Mouse (Mus musculus) hindbrain, embryonic 16.5 days (tissue): ENCODE data around the gene Synj1. TPM values are rescaled to one million over a fixed set of nuclear protein-coding genes. Genes with fewer than 3 reads are reported as not detected.

Experiments used
- ATAC-seq: fragments of 200-750 bp; cut with Nextera tagmentation; 2 replicates; pipeline ENCODE4 v1.8.0; 2017; ENCODE audit warnings: moderate TSS enrichment, moderate library complexity
- H3K27ac ChIP-seq: fragments of 300-500 bp; sonication (generic); 2 replicates; pipeline ENCODE4 v1.5.1; 2014; ENCODE audit warnings: low read depth, mild to moderate bottlenecking, control low read depth, low read length, moderate library complexity
- H3K27me3 ChIP-seq: fragments of 300-500 bp; sonication (generic); replicated peaks from 2 replicates; pipeline ENCODE4 v1.6.1; 2014; ENCODE audit warnings: low read length; ENCODE audit not compliant: control insufficient read depth, insufficient read depth
- H3K36me3 ChIP-seq: fragments of 300-500 bp; sonication (generic); 2 replicates; pipeline ENCODE4 v1.6.1; 2014; ENCODE audit warnings: mild to moderate bottlenecking, low read length, moderate library complexity, mixed read lengths; ENCODE audit not compliant: control insufficient read depth, insufficient read depth
- H3K4me1 ChIP-seq: fragments of 300-500 bp; sonication (generic); 2 replicates; pipeline ENCODE4 v1.6.1; 2014; ENCODE audit warnings: low read depth, low read length; ENCODE audit not compliant: control insufficient read depth, insufficient read depth
- H3K4me2 ChIP-seq: fragments of 300-500 bp; sonication (generic); 2 replicates; pipeline ENCODE4 v1.6.1; 2014; ENCODE audit warnings: mild to moderate bottlenecking, low read length, control low read depth, moderate library complexity
- H3K4me3 ChIP-seq: fragments of 300-500 bp; sonication (generic); 2 replicates; pipeline ENCODE4 v1.5.1; 2014; ENCODE audit warnings: mild to moderate bottlenecking, low read length, control low read depth, moderate library complexity
- H3K9ac ChIP-seq: fragments of 300-500 bp; sonication (generic); 2 replicates; pipeline ENCODE4 v1.6.1; 2014; ENCODE audit warnings: low read depth, mild to moderate bottlenecking, control low read depth, low read length, moderate library complexity
- H3K9me3 ChIP-seq: fragments of 300-500 bp; sonication (generic); 2 replicates; pipeline ENCODE4 v1.6.1; 2014; ENCODE audit warnings: mild to moderate bottlenecking, low read length, moderate library complexity; ENCODE audit not compliant: control insufficient read depth
- WGBS: fragments of 180-500 bp; shearing (Covaris S2); extraction: QIAGEN DNeasy Blood & Tissue Kit; methylation state at CpG from one replicate; pipeline ENCODE4 v1.1.7; 2014; 5-methylcytosine and 5-hydroxymethylcytosine counted together
- polyA plus RNA-seq: library from polyadenylated mRNA; unstranded; fragments of >200 nt; fragmentation: Nextera tagmentation; extraction: Ambion mirVana; gene quantifications from 2 replicates; pipeline ENCODE4 v1.2.1, GENCODE M21; 2015

The Synj1 gene
- polyA plus RNA-seq, 1 experiment from 2014 or later: 48.6 TPM

DNA sequence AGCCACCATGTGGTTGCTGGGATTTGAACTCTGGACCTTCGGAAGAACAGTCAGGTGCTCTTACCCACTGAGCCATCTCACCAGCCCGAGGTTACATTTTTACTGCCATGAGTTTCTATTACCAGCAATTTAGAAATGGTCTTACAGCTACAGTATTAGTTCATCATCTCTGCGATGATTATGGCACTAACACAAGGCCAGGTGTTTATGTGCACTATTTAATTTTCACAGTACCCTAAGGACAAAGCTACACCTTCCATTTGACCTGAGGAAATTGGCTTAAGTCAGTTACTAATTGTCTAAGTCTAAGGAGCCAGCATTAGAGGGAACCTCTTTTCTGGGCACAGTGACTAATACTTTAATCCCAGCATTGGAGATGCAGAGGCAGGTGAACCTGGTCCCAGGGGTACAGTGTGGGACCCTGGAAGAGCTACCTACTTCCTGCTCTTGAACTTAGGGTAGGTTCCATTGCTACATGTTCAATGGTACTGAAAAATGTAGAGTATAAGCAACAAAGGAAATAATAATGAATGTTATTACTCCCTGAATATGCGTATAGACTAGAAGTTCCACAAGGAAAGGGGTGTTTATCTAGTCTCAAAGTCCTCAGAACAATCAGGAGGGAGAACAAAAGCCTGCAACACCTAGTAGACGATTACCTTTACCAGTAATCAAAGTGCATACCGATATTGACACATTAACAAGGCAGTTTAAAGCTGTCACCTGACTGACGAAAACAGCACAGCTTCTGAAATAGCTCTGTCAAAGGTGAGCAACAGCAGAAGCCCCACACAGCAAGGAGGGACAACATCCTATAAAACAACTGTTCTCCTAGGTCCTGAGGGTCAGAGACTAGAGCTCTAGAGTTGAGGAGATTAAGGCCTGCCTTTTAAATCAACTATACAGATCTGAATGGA, 14.5 kb downstream of the Synj1 start:
- WGBS: 89% methylated on average over 7 of the region's 7 CpGs
- H3K9ac ChIP-seq: no peak overlapping the region
- no peak overlapping the region for H3K4me2 ChIP-seq
- H3K36me3 ChIP-seq: no peaks in the 10 kb centered on the region
- no peak overlapping the region for H3K4me3 ChIP-seq
- ATAC-seq: no peak
- no peaks in the 10 kb centered on the region; the same call in 1 of the 2 replicates for H3K4me1 ChIP-seq
- H3K9me3 ChIP-seq: no peaks in the 10 kb centered on the region
- no peaks in the 10 kb centered on the region for H3K27me3 ChIP-seq
- H3K27ac ChIP-seq: no peak overlapping the region

DNA sequence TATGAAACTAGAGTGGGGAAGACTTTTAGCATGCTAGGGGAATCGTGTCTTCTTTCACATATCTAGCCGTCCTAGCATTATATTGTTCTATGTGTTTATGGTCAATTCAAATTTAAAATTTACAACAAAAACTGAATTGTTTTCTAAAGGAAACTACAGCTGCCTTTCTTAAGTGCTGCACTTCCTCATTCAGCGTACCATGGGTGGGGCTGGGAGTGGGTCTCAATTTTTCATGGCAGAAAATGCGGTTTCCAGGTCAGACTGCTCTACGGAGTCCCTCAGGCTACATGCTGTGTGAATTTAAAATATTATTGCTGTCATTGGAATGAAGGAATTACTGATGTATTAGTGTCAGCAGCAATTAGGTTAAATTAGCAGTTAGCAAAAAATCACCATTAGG, 15.6 kb downstream of the Synj1 start:
- WGBS: 73% methylated on average over 5 of the region's 5 CpGs
- no peak overlapping the region for H3K9ac ChIP-seq
- ATAC-seq: no peak

DNA sequence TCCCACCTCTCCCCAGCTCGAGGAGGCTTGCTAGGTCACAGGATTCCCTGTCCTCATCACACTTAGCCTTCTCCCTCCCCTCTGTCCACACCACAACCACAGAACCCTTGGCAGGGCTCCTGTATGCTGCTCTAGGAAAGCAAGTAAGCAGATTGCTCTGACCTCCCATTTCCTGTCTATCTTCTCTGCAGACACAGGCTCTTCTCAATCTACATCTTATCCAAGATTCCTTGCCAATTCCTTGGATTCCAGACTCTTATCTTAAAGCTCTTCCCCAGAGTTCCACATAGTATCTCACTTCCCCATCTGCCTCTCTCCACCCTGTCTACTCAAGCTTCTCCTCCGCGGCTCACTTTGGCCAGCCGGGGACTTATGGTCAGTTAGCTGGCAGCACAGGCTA, 16.1 kb downstream of the Synj1 start:
- H3K36me3 ChIP-seq: peaks cover 10% of the 10 kb centered on the region
- H3K4me3 ChIP-seq: no peak overlapping the region
- WGBS: 72% methylated on average over 4 of the region's 4 CpGs
- ATAC-seq: no peak
- H3K4me2 ChIP-seq: no peak overlapping the region
- no peak overlapping the region for H3K9ac ChIP-seq
- no peaks in the 10 kb centered on the region for H3K9me3 ChIP-seq
- no peaks in the 10 kb centered on the region; the same call in 1 of the 2 replicates for H3K4me1 ChIP-seq
- H3K27ac ChIP-seq: no peak overlapping the region
- no peaks in the 10 kb centered on the region for H3K27me3 ChIP-seq

More for the DNA sequence above, 15.6 kb downstream of the Synj1 start:
- Histone ChIP-seq H3K4me1 (no peaks in the 10 kb centered on the region; the same call in 1 of the 2 replicates), H3K27me3 (no peaks in the 10 kb centered on the region), H3K4me2 (no peak overlapping the region), H3K27ac (no peak overlapping the region), H3K36me3 (peaks cover 9% of the 10 kb centered on the region), H3K4me3 (no peak overlapping the region), H3K9me3 (no peaks in the 10 kb centered on the region)

DNA sequence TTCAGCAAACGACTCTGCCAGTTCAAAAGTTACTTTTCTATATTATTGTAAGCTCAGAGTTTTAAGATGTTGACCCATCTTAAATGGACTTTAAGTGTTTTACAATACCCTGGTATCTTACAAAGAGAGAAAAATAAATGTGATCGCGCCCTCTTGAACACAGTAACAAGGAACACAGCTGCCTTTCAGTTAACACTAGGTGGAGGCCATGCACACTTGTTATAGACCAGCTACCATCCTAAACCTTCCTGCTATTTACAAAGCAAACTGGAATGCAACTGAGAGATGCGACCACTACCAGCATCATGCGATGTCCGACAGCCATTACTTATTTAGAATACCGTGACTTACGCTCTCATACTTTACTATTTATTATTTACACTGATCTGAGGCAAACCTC, 21.9 kb downstream of the Synj1 start:
- Histone ChIP-seq H3K27me3 (no peaks in the 10 kb centered on the region), H3K36me3 (peaks cover 10% of the 10 kb centered on the region), H3K9ac (no peak overlapping the region), H3K9me3 (no peaks in the 10 kb centered on the region), H3K4me3 (no peak overlapping the region), H3K4me2 (no peak overlapping the region), H3K27ac (no peak overlapping the region), H3K4me1 (no peaks in the 10 kb centered on the region)
- ATAC-seq: no peak
- WGBS: 94% methylated on average over 8 of the region's 8 CpGs

DNA sequence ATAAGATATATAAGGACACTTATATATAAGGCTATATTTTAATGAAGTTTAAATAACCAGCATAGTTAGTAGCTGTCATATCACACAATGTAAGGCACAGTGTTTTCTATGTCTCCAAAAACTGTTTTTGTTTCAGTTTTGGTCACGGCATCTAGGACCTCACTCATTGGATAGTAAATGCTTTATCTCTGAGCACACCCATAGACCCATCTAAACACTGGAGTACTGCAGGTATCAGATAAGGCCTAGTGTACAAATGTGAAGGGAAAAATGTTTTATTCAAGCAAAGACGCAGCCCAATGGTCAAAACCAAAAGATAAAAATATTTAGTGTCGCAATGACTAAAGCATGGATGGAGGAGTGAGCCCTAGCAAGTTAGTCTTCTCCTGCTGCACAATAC, 22.4 kb downstream of the Synj1 start:
- Histone ChIP-seq H3K27ac (no peak overlapping the region), H3K4me1 (no peaks in the 10 kb centered on the region), H3K27me3 (no peaks in the 10 kb centered on the region), H3K4me3 (no peak overlapping the region), H3K9me3 (no peaks in the 10 kb centered on the region), H3K36me3 (peaks cover 10% of the 10 kb centered on the region), H3K9ac (no peak overlapping the region), H3K4me2 (no peak overlapping the region)
- no peak for ATAC-seq
- WGBS: 89% methylated on average over 3 of the region's 3 CpGs

DNA sequence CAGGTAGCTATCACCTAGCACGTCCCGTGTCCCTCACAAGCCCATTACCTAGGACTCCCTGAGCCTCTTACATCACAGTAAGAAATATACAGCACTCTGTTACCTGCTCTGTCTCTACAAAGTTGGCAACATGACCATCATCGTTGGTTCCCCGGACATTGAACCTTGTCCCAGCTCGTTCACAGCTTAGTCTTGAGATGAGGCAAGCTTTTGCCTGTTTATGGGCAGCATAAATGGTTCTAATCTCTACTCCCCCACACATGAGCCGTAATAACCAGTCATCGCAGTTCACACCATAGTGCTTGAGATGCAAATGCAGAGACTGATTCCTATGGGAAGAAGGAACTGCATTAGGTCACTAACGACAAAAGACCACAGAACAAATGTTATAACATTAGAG, 23.1 kb downstream of the Synj1 start:
- no peak overlapping the region for H3K4me3 ChIP-seq
- WGBS: 91% methylated on average over 8 of the region's 8 CpGs
- no peak overlapping the region for H3K4me2 ChIP-seq

DNA sequence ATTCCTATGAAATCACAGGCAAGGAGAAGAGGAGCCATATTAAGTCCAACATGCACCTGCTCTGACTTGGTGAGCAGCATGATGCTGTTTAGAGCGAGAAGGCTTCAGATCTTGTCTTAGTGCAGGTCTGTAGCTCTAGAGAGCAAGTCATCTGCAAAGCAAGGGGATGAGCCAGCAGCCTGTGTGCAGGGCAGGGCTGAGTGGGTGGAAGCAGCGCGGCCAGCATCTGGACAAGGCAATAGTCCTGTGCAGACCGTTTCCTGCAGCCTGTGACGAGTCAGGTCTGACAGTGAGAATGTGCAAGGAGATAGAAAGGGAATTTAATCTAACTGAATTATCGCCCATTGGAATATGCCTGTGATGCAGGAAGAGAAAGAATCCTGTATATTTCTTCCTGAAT, 40.1 kb downstream of the Synj1 start:
- ATAC-seq: no peak
- H3K4me3 ChIP-seq: no peak overlapping the region
- H3K36me3 ChIP-seq: peaks cover 31% of the 10 kb centered on the region
- no peaks in the 10 kb centered on the region for H3K27me3 ChIP-seq
- no peaks in the 10 kb centered on the region for H3K4me1 ChIP-seq
- no peak overlapping the region for H3K4me2 ChIP-seq
- 84% methylated on average over 6 of the region's 6 CpGs for WGBS
- H3K9me3 ChIP-seq: no peaks in the 10 kb centered on the region
- H3K9ac ChIP-seq: no peak overlapping the region
- H3K27ac ChIP-seq: no peak overlapping the region

More for the DNA sequence above, 23.1 kb downstream of the Synj1 start:
- no peak for ATAC-seq
- Histone ChIP-seq H3K27me3 (no peaks in the 10 kb centered on the region), H3K4me1 (no peaks in the 10 kb centered on the region), H3K9me3 (no peaks in the 10 kb centered on the region), H3K36me3 (peaks cover 10% of the 10 kb centered on the region), H3K27ac (no peak overlapping the region), H3K9ac (no peak overlapping the region)

DNA sequence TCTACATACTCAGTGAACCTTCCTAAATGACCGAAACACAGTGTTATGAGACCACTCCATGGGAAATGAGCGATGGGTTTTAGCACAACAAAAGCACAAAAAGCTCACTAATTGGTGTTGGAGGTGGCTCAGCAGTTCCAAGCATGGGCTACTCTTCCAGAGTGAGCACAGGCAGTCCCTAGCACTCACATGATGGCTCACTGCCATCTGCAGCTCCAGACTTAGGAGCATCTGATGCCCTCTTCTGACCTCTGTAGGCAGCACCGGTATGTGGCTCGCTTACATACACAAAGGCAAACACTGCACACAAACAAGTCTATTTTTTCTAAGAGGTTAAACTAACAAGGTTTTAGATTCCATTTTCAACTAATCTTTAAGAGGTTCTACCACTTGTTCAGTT, 44.9 kb downstream of the Synj1 start:
- Histone ChIP-seq H3K27me3 (no peaks in the 10 kb centered on the region), H3K36me3 (peaks cover 35% of the 10 kb centered on the region), H3K9me3 (no peaks in the 10 kb centered on the region), H3K4me1 (no peaks in the 10 kb centered on the region), H3K27ac (no peak overlapping the region), H3K4me2 (no peak overlapping the region), H3K4me3 (no peak overlapping the region), H3K9ac (no peak overlapping the region)
- WGBS: 84% methylated on average over 4 of the region's 4 CpGs
- ATAC-seq: no peak

DNA sequence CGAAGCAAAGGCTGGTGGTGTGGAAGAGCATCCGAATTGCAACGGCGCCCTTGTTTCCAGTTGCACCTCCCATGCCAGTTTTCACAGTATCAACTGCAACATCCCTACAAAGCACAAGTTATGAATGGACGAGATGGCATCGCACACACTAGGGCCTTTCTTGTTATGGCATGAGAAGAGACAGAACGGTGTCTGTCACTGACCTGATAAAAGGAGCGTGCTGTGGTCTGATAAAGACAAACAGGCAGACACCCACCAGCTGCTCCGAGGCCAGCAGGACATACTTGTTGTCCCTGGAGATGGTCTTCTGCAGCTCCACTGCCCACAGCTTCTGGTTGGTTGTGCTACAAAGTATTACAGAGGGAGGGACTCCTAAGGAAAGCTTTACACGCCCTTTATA, 46.8 kb downstream of the Synj1 start:
- H3K4me2 ChIP-seq: no peak overlapping the region
- ATAC-seq: no peak
- no peak overlapping the region for H3K9ac ChIP-seq
- H3K4me1 ChIP-seq: no peaks in the 10 kb centered on the region
- H3K27me3 ChIP-seq: no peaks in the 10 kb centered on the region
- 93% methylated on average over 10 of the region's 10 CpGs for WGBS
- H3K36me3 ChIP-seq: peaks cover 32% of the 10 kb centered on the region
- no peak overlapping the region for H3K27ac ChIP-seq
- H3K9me3 ChIP-seq: no peaks in the 10 kb centered on the region
- H3K4me3 ChIP-seq: no peak overlapping the region
